Mouse (Mus musculus) kidney, embryonic 16.5 days (tissue): ENCODE results near the gene Sms. TPM values are rescaled to one million over a fixed set of nuclear protein-coding genes. Genes with fewer than 3 reads are reported as not detected.

Experiments used
- ATAC-seq: fragments of 200-750 bp; cut with Nextera tagmentation; 2 replicates; pipeline ENCODE4 v1.8.0; 2017; ENCODE audit warnings: moderate TSS enrichment; ENCODE audit not compliant: low FRiP score, low TSS enrichment
- H3K27ac ChIP-seq: fragments of 300-500 bp; sonication (generic); 2 replicates; pipeline ENCODE4 v1.5.1; 2014; ENCODE audit warnings: low read length
- H3K27me3 ChIP-seq: fragments of 300-500 bp; sonication (generic); 2 replicates; pipeline ENCODE4 v1.6.1; 2014; ENCODE audit warnings: low read length, control low read depth, mixed read lengths; ENCODE audit not compliant: insufficient read depth
- H3K36me3 ChIP-seq: fragments of 300-500 bp; sonication (generic); 2 replicates; pipeline ENCODE4 v1.6.1; 2014; ENCODE audit warnings: low read length, control low read depth, mixed read lengths; ENCODE audit not compliant: insufficient read depth
- H3K4me1 ChIP-seq: fragments of 300-500 bp; sonication (generic); 2 replicates; pipeline ENCODE4 v1.6.1; 2014; ENCODE audit warnings: low read length, control low read depth, mixed read lengths; ENCODE audit not compliant: insufficient read depth
- H3K4me2 ChIP-seq: fragments of 300-500 bp; sonication (generic); replicated peaks from 2 replicates; pipeline ENCODE4 v1.6.1; 2014; ENCODE audit warnings: low read depth, low read length
- H3K4me3 ChIP-seq: fragments of 300-500 bp; sonication (generic); 2 replicates; pipeline ENCODE4 v1.5.1; 2014; ENCODE audit warnings: mild to moderate bottlenecking, low read length
- H3K9ac ChIP-seq: fragments of 300-500 bp; sonication (generic); replicated peaks from 2 replicates; pipeline ENCODE4 v1.6.1; 2014; ENCODE audit warnings: low read length
- H3K9me3 ChIP-seq: fragments of 300-500 bp; sonication (generic); 2 replicates; pipeline ENCODE4 v1.6.1; 2016; ENCODE audit warnings: low read length, control low read depth
- WGBS: fragments of 180-500 bp; shearing (Covaris S2); extraction: QIAGEN DNeasy Blood & Tissue Kit; methylation state at CpG from one replicate; pipeline ENCODE4 v1.1.7; 2014; 5-methylcytosine and 5-hydroxymethylcytosine counted together
- polyA plus RNA-seq: library from polyadenylated mRNA; unstranded; fragments of >200 nt; fragmentation: Nextera tagmentation; extraction: Ambion mirVana; gene quantifications from 2 replicates; pipeline ENCODE4 v1.2.1, GENCODE M21; 2015

The Sms gene
- polyA plus RNA-seq, 1 experiment from 2014 or later = 41.0 TPM

- no peak overlapping the region for H3K27ac ChIP-seq
- no peaks in the 10 kb centered on the region for H3K9me3 ChIP-seq
- H3K9ac ChIP-seq = no peak overlapping the region
- ATAC-seq = no peak
- WGBS = 86% methylated on average over 3 of the region's 3 CpGs
- H3K27me3 ChIP-seq = no peaks in the 10 kb centered on the region
- no peaks in the 10 kb centered on the region for H3K4me1 ChIP-seq
- no peak overlapping the region for H3K4me3 ChIP-seq
- H3K36me3 ChIP-seq = no peaks in the 10 kb centered on the region
- H3K4me2 ChIP-seq = no peak overlapping the region
These were observed 3.3 kb downstream of the Sms start for GRCm38 (mm10) chrX:157488831-157489230.

DNA sequence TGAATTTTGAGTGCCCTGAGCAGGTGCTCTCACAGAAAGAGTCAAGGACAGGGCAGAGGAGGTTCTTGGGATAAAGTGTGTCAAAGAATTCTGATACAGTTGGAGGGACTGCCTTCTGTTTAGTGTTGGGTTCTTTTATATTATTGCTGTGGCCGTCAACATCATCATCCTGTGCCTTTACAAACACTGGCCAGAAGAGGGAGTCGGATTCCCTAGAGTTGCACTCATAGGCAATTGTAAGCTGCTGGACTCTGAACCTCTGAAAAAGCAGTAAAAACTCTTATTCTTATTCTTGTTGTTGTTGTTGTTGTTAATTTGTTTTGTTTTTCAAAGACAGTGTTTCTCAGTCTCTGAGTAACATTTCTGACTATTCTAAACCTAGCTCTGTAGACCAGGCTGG lies 5.3 kb downstream of the Sms start:
- 55% methylated on average over 2 of the region's 2 CpGs for WGBS
- no peaks in the 10 kb centered on the region for H3K4me1 ChIP-seq
- H3K36me3 ChIP-seq = no peaks in the 10 kb centered on the region
- no peak overlapping the region for H3K27ac ChIP-seq
- no peak overlapping the region for H3K9ac ChIP-seq
- ATAC-seq = no peak
- no peak overlapping the region for H3K4me3 ChIP-seq
- no peak overlapping the region for H3K4me2 ChIP-seq
- no peaks in the 10 kb centered on the region; the same call in 1 of the 2 replicates for H3K27me3 ChIP-seq
- H3K9me3 ChIP-seq = no peaks in the 10 kb centered on the region

DNA sequence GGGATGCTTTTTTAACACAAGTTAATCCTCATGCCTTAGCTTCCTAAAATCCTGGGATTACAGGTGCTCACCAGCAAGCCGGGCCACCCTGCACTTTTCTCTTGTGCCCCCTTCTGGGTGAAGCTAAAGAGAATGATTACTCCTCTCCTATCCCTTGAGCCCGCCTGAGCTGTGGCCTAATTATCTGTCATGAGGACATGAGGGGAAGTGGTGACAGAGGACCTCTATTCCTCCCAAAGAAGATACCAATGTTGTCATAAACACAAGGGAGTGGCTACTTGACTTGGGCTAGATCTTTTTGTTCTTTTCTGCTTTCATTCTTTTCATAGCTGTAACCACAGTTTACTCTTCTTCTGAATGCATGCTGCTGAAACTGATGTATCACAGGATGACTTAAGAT lies 9.2 kb downstream of the Sms start:
- Histone ChIP-seq H3K4me1 (no peaks in the 10 kb centered on the region), H3K9me3 (no peaks in the 10 kb centered on the region), H3K27me3 (no peaks in the 10 kb centered on the region; the same call in 1 of the 2 replicates), H3K9ac (no peak overlapping the region), H3K27ac (no peak overlapping the region), H3K4me2 (no peak overlapping the region), H3K4me3 (no peak overlapping the region), H3K36me3 (no peaks in the 10 kb centered on the region)
- 91% methylated on average over 2 of the region's 2 CpGs for WGBS
- no peak for ATAC-seq

DNA sequence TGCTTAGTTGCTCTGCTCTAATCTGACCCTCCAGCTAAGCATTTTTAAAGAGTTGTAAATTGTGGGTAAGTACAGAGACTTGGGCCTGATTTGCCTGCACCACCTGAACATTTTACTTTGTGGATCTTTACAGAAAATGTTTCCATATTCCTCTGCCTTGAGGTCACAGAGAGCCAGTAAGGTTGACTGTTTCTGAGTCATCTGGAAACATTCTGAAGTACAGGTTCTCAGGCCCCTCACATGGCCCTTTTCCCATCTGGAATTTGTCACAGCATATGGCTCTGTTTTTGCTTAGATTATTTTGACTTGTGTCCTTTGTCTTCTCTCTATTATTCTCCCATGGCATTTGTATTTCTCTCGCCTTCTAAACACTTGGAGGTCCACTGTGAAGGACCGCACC lies 10.2 kb downstream of the Sms start:
- Histone ChIP-seq H3K36me3 (no peaks in the 10 kb centered on the region), H3K4me3 (no peak overlapping the region), H3K27me3 (no peaks in the 10 kb centered on the region; the same call in 1 of the 2 replicates), H3K9me3 (no peaks in the 10 kb centered on the region), H3K4me1 (no peaks in the 10 kb centered on the region), H3K9ac (no peak overlapping the region), H3K27ac (no peak overlapping the region), H3K4me2 (no peak overlapping the region)
- 100% methylated on average over 2 of the region's 2 CpGs for WGBS
- ATAC-seq = no peak

- no peak for ATAC-seq
- no peak overlapping the region for H3K4me3 ChIP-seq
- no peak overlapping the region for H3K4me2 ChIP-seq
- no peaks in the 10 kb centered on the region; the same call in 1 of the 2 replicates for H3K27me3 ChIP-seq
- H3K9me3 ChIP-seq = no peaks in the 10 kb centered on the region
- H3K36me3 ChIP-seq = no peaks in the 10 kb centered on the region
- 60% methylated on average over 3 of the region's 3 CpGs for WGBS
- H3K4me1 ChIP-seq = no peaks in the 10 kb centered on the region
- no peak overlapping the region for H3K27ac ChIP-seq
- no peak overlapping the region for H3K9ac ChIP-seq
These were observed 14.8 kb downstream of the Sms start for GRCm38 (mm10) chrX:157477328-157477727.

DNA sequence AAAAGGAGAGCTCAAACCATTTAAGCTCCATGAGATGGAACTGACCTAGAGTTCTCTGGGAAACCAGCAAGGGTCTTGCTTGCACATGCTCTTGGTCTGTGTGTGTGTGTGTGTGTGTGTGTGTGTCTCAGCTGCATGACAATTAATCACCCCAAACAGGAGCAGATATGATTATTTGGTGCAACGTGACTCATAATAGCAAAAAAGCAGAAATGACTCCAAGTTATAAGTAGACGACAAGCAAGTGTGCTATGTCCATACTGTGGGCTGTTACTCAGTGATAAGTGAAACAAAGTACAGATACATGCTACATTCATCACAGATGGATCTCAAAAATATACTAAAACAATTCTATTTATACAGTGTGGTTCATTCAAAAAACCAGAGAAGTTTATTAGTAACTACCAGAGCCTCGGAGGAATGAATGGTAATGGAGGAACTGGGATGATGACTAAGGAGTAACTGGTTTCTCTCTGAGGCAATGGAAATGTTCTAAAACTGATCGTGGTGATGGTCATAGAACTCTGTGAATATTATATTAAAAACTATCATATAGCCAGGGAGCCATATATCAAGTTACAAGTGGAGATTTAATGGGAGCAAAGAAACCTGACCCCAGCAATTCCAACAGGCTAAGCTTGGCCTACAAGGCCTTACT lies 15.8 kb downstream of the Sms start:
- Histone ChIP-seq H3K4me1 (no peaks in the 10 kb centered on the region), H3K4me2 (no peak overlapping the region), H3K27ac (no peak overlapping the region), H3K9me3 (no peaks in the 10 kb centered on the region), H3K36me3 (no peaks in the 10 kb centered on the region), H3K9ac (no peak overlapping the region), H3K27me3 (no peaks in the 10 kb centered on the region), H3K4me3 (no peak overlapping the region)
- no peak for ATAC-seq
- WGBS = 79% methylated on average over 4 of the region's 4 CpGs

DNA sequence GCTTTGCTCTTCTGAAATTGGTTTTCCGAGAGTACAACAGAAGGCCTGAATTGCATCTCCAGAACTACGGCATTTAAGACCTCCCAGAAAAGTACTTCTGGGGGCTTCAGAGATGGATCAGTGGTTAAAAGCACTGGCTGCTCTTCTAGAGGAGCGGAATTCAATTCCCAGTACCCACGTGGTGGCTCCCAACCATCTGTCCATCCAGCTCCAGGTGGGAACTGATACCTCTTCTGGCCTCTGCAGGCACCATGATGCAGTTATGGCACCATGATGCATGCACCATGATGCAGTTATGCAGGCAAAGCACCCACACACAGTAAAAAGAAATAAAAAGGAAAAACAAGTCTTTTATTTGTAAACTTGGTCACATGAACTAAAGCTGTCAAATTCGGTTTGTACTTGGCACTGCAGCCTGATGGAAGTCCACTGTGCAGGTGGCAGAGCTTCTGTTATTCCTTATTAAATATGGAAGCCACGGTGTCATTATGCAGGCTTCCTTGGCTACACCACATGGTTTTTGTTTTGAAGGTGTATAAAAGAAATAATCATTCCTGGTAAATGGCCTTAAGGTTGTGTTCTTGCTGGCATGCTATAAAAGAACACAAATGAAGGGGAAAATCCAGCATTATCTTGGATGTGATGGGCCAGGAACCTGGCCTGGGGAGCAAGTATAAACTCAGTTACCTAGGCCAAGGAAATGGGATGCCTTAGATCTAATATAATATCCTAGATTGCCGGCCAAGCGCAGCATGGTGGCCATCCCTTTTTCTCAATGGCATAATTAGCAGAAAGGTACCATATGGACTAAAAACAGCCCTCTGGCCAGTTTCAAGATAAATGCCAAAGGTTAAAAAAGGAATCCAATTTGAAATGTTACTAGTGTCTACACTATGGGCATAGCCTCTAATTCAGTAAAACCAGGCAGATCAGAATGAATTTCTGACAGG lies 20.1 kb downstream of the Sms start:
- Histone ChIP-seq H3K4me2 (no peak overlapping the region), H3K4me1 (no peaks in the 10 kb centered on the region), H3K27me3 (no peaks in the 10 kb centered on the region), H3K36me3 (no peaks in the 10 kb centered on the region), H3K27ac (no peak overlapping the region), H3K9ac (no peak overlapping the region), H3K4me3 (no peak overlapping the region), H3K9me3 (no peaks in the 10 kb centered on the region)
- no peak for ATAC-seq
- 83% methylated on average over 8 of the region's 8 CpGs for WGBS

DNA sequence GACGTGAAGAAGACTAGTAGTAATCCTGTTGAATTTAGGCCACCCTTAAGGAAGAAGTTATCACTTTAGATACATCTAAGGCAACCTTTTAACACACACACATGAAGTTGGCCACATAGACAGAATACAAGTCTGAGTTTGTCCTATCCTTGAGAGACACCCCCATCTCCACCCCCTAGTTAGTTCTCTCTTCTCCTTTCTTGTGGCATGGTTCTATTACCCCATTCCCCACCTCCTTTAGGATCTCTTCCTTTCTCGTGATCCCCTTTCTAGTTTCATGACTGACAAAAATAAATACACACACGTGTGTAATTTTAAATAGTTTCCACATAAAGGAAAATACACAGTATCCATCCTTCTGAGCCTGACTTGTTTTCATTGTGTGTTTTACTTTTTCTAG lies 23.3 kb downstream of the Sms start:
- Histone ChIP-seq H3K4me3 (no peak overlapping the region), H3K27ac (no peak overlapping the region), H3K36me3 (no peaks in the 10 kb centered on the region), H3K9ac (no peak overlapping the region), H3K4me2 (no peak overlapping the region), H3K9me3 (no peaks in the 10 kb centered on the region), H3K27me3 (no peaks in the 10 kb centered on the region; the same call in 1 of the 2 replicates), H3K4me1 (no peaks in the 10 kb centered on the region)
- ATAC-seq = no peak
- 81% methylated on average over 3 of the region's 3 CpGs for WGBS

GRCm38 (mm10) chrX:157468055-157468454 lies 24.0 kb downstream of the Sms start:
- Histone ChIP-seq H3K4me1 (no peaks in the 10 kb centered on the region), H3K36me3 (no peaks in the 10 kb centered on the region), H3K9me3 (no peaks in the 10 kb centered on the region), H3K27me3 (no peaks in the 10 kb centered on the region; the same call in 1 of the 2 replicates), H3K9ac (no peak overlapping the region), H3K4me2 (no peak overlapping the region), H3K4me3 (no peak overlapping the region), H3K27ac (no peak overlapping the region)
- ATAC-seq = no peak
- 62% methylated on average over 2 of the region's 2 CpGs for WGBS

DNA sequence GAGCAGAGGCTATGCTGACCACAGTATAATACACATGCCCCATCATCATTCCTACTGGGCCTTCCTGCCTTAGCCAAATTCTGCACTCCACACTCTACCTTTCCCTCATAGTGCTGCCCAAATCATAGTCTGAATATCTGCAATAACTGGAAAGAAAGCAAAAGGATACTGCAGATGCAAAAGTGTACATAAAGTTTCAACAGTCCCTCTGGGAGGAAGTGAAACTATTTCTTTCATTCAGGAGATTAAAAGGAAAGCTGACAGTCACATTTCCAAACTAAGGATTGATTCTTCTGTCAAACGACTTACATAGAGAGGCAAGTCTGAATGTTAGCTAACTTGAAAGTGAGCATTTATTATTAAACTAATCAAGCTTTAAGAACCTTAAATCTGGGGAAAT lies 26.1 kb downstream of the Sms start:
- H3K4me3 ChIP-seq = no peak overlapping the region
- no peaks in the 10 kb centered on the region; the same call in 1 of the 2 replicates for H3K27me3 ChIP-seq
- H3K4me2 ChIP-seq = no peak overlapping the region
- H3K9me3 ChIP-seq = no peaks in the 10 kb centered on the region
- WGBS = 81% methylated on average over 1 of the region's 1 CpGs
- no peak for ATAC-seq
- no peak overlapping the region for H3K9ac ChIP-seq
- no peak overlapping the region for H3K27ac ChIP-seq
- no peaks in the 10 kb centered on the region for H3K4me1 ChIP-seq
- no peaks in the 10 kb centered on the region for H3K36me3 ChIP-seq
